Mouse (Mus musculus) heart, embryonic 16.5 days (tissue): Measurements from ENCODE around the gene Coro2a. TPM values are rescaled to one million over a fixed set of nuclear protein-coding genes. Genes with fewer than 3 reads are reported as not detected.

Source experiments
- ATAC-seq: fragments of 200-750 bp; cut with Nextera tagmentation; replicated peaks from 2 replicates; pipeline ENCODE4 v1.8.0; 2017; ENCODE audit warnings: moderate number of reproducible peaks; ENCODE audit not compliant: insufficient read depth, low FRiP score; ENCODE audit errors: extremely low read depth
- H3K27ac ChIP-seq: fragments of 300-500 bp; sonication (generic); 2 replicates; pipeline ENCODE4 v1.5.1; 2014; ENCODE audit warnings: mild to moderate bottlenecking, low read length, control low read depth, moderate library complexity
- H3K27me3 ChIP-seq: fragments of 300-500 bp; sonication (generic); 2 replicates; pipeline ENCODE4 v1.6.1; 2014; ENCODE audit warnings: low read length, mixed read lengths; ENCODE audit not compliant: control insufficient read depth, insufficient read depth
- H3K36me3 ChIP-seq: fragments of 300-500 bp; sonication (generic); 2 replicates; pipeline ENCODE4 v1.6.1; 2014; ENCODE audit not compliant: control insufficient read depth, insufficient read depth
- H3K4me1 ChIP-seq: fragments of 300-500 bp; sonication (generic); 2 replicates; pipeline ENCODE4 v1.6.1; 2014; ENCODE audit warnings: low read length, mixed read lengths; ENCODE audit not compliant: control insufficient read depth, insufficient read depth
- H3K4me2 ChIP-seq: fragments of 300-500 bp; sonication (generic); 2 replicates; pipeline ENCODE4 v1.6.1; 2014; ENCODE audit warnings: low read depth, mild to moderate bottlenecking, control low read depth, low read length
- H3K4me3 ChIP-seq: fragments of 300-500 bp; sonication (generic); 2 replicates; pipeline ENCODE4 v1.5.1; 2014; ENCODE audit warnings: mild to moderate bottlenecking, control low read depth, low read length
- H3K9ac ChIP-seq: fragments of 300-500 bp; sonication (generic); 2 replicates; pipeline ENCODE4 v1.6.1; 2014; ENCODE audit warnings: low read length, control low read depth
- H3K9me3 ChIP-seq: fragments of 300-500 bp; sonication (generic); replicated peaks from 2 replicates; pipeline ENCODE4 v1.6.1; 2016; ENCODE audit warnings: low read length; ENCODE audit not compliant: control insufficient read depth
- WGBS: fragments of 180-500 bp; shearing (Covaris S2); extraction: QIAGEN DNeasy Blood & Tissue Kit; methylation state at CpG from one replicate; pipeline ENCODE4 v1.1.7; 2014; 5-methylcytosine and 5-hydroxymethylcytosine counted together
- polyA plus RNA-seq: library from polyadenylated mRNA; unstranded; fragments of >200 nt; fragmentation: Nextera tagmentation; extraction: Ambion mirVana; gene quantifications from 2 replicates; pipeline ENCODE4 v1.2.1, GENCODE M21; 2015

Gene Coro2a
- polyA plus RNA-seq, 1 experiment from 2014 or later: 7.1 TPM

- Histone ChIP-seq H3K9ac (no peak overlapping the region), H3K36me3 (no peaks in the 10 kb centered on the region), H3K27me3 (no peaks in the 10 kb centered on the region; the same call in 1 of the 2 replicates), H3K4me1 (no peaks in the 10 kb centered on the region), H3K4me3 (no peak overlapping the region), H3K4me2 (no peak overlapping the region), H3K9me3 (no peaks in the 10 kb centered on the region), H3K27ac (no peak overlapping the region)
- no peak for ATAC-seq
- WGBS: 91% methylated on average over 14 of the region's 14 CpGs
Measured at GRCm38 (mm10) chr4:46562841-46563240, 39.2 kb downstream of the Coro2a start.

GRCm38 (mm10) chr4:46562037-46562436, 40.0 kb downstream of the Coro2a start:
- Histone ChIP-seq H3K4me2 (no peak overlapping the region), H3K4me1 (no peaks in the 10 kb centered on the region), H3K27ac (no peak overlapping the region), H3K27me3 (no peaks in the 10 kb centered on the region; the same call in 1 of the 2 replicates), H3K9me3 (no peaks in the 10 kb centered on the region), H3K36me3 (no peaks in the 10 kb centered on the region), H3K9ac (no peak overlapping the region), H3K4me3 (no peak overlapping the region)
- WGBS: 51% methylated on average over 5 of the region's 5 CpGs
- ATAC-seq: no peak

- H3K27ac ChIP-seq: no peak overlapping the region
Measured at GRCm38 (mm10) chr4:46560069-46560705, 41.8 kb downstream of the Coro2a start.

DNA sequence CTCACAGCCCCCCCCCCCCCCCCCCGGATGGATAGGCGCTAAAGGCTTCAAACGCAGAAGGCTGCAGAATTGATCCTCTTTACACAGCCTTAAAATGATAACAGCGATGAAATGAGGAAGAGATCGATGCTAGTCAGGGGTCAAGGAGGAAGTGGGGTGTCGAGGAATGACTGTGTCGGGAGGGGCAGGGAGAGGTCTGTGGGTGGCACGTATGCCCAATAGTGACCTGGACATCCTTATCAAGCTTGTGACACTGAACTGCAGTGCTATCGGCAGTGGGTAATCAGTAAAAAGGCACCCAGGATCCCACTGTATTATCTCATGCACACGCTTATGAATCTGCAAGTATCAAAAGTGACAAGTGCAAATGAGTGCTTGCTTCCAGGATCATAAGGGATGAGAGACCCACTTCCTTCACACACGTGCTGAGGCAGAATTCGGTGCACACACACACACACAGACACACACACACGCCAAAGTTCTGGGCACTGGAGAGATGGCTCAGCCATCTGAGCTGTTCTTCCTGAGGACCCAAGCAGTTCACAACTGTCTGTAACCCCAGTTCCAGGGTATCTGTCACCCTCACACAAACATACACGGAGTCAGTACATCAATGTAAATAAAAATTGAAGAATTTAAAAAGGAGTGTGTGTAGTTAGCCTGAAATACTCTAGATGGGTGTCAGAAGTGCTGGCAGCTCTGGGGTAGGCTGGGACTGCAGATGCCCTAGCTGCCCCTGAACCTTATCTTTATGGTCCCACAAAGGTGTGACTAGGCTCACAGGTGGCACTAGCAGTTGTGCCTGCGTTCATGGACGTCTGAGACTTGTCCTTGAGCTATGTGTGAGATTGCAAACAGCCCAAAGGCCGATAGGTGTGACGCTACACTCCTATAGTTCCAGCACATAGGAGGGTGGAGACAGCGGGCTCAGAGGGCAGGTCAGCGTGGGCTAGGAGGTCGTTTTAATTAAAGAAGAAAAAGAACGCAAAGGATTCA, 43.0 kb downstream of the Coro2a start:
- no peak overlapping the region for H3K9ac ChIP-seq
- no peak for ATAC-seq
- H3K36me3 ChIP-seq: no peaks in the 10 kb centered on the region
- peaks cover 1% of the 10 kb centered on the region; the same call in 1 of the 2 replicates for H3K4me1 ChIP-seq
- no peak overlapping the region for H3K4me3 ChIP-seq
- 58% methylated on average over 22 of the region's 22 CpGs for WGBS
- no peaks in the 10 kb centered on the region; the same call in 1 of the 2 replicates for H3K27me3 ChIP-seq
- no peaks in the 10 kb centered on the region for H3K9me3 ChIP-seq
- no peak overlapping the region for H3K4me2 ChIP-seq
- no peak overlapping the region for H3K27ac ChIP-seq

More at GRCm38 (mm10) chr4:46560069-46560705, 41.8 kb downstream of the Coro2a start:
- no peaks in the 10 kb centered on the region; the same call in 1 of the 2 replicates for H3K27me3 ChIP-seq
- no peak overlapping the region for H3K4me2 ChIP-seq
- no peaks in the 10 kb centered on the region for H3K36me3 ChIP-seq
- 78% methylated on average over 14 of the region's 14 CpGs for WGBS
- ATAC-seq: no peak
- H3K9ac ChIP-seq: no peak overlapping the region
- H3K9me3 ChIP-seq: no peaks in the 10 kb centered on the region
- no peak overlapping the region for H3K4me3 ChIP-seq
- H3K4me1 ChIP-seq: no peaks in the 10 kb centered on the region

DNA sequence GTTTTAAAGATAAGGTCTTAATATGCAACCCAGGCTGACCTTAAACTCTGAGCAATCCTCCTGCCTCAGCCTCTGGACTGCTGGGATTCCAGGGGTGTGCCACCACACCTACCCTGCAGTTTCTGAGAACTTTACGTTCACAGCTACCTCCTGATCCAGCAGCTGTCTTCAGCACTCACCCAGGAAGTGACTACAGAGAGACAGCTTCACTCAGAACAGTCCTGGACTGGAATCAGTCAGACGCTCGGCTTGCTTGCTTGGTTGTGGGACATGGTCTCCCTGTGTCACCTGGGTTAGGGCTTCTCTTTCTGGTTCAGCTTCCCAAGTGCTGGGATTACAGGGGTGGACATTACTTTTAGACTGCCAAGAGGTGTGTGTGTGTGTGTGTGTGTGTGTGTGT, 45.1 kb downstream of the Coro2a start:
- Histone ChIP-seq H3K36me3 (no peaks in the 10 kb centered on the region), H3K4me3 (no peak overlapping the region), H3K9me3 (0 out of 2 replicates have a peak, but pooled peaks cover 3% of the 10 kb centered on the region), H3K27ac (no peak overlapping the region), H3K27me3 (no peaks in the 10 kb centered on the region; the same call in 1 of the 2 replicates), H3K4me2 (no peak overlapping the region), H3K4me1 (peaks cover 5% of the 10 kb centered on the region; the same call in 1 of the 2 replicates), H3K9ac (no peak overlapping the region)
- no peak for ATAC-seq
- 67% methylated on average over 3 of the region's 3 CpGs for WGBS

DNA sequence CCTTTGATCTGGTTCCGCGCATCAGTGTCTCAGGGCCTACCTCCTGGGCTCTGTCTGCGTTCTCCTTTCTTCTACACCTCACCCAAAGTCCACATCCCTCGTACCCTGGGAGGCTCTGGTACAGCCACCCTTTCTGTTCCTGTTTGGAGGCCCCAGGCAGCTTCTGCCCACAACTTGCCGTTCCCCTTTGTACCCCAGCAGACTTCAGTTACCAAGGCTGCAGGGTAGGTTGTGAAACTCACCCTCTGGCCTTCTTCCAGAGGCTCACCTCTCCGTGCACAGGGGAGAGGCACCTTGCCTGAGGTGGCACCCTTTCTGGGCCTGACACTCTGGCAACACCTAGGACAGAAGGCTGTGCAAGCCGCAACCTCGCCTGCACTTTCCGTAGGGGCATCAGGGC, 46.2 kb downstream of the Coro2a start:
- no peak for ATAC-seq
- H3K4me3 ChIP-seq: no peak overlapping the region
- no peak overlapping the region for H3K9ac ChIP-seq
- peaks cover 5% of the 10 kb centered on the region; the same call in 1 of the 2 replicates for H3K4me1 ChIP-seq
- H3K4me2 ChIP-seq: no peak overlapping the region
- H3K27ac ChIP-seq: no peak overlapping the region
- WGBS: 78% methylated on average over 9 of the region's 9 CpGs
- H3K9me3 ChIP-seq: 0 out of 2 replicates have a peak, but pooled peaks cover 3% of the 10 kb centered on the region
- H3K27me3 ChIP-seq: no peaks in the 10 kb centered on the region; the same call in 1 of the 2 replicates
- H3K36me3 ChIP-seq: no peaks in the 10 kb centered on the region

GRCm38 (mm10) chr4:46554295-46555069, 47.5 kb downstream of the Coro2a start:
- H3K27ac ChIP-seq: no peak overlapping the region
- H3K36me3 ChIP-seq: no peaks in the 10 kb centered on the region
- no peaks in the 10 kb centered on the region for H3K27me3 ChIP-seq
- H3K4me3 ChIP-seq: no peak overlapping the region
- H3K4me1 ChIP-seq: peaks cover 7% of the 10 kb centered on the region; the same call in 1 of the 2 replicates
- 78% methylated on average over 10 of the region's 10 CpGs for WGBS
- no peak overlapping the region for H3K9ac ChIP-seq
- no peak overlapping the region for H3K4me2 ChIP-seq
- 0 out of 2 replicates have a peak, but pooled peaks cover 3% of the 10 kb centered on the region for H3K9me3 ChIP-seq
- ATAC-seq: no peak

- WGBS: 13% methylated on average over 1 of the region's 1 CpGs
- H3K4me1 ChIP-seq: peaks cover 7% of the 10 kb centered on the region; the same call in 1 of the 2 replicates
- H3K4me3 ChIP-seq: no peak overlapping the region
- no peak overlapping the region for H3K9ac ChIP-seq
- H3K27ac ChIP-seq: no peak overlapping the region
- no peaks in the 10 kb centered on the region for H3K36me3 ChIP-seq
- no peak for ATAC-seq
- 0 out of 2 replicates have a peak, but pooled peaks cover 3% of the 10 kb centered on the region for H3K9me3 ChIP-seq
- H3K4me2 ChIP-seq: no peak overlapping the region
- H3K27me3 ChIP-seq: no peaks in the 10 kb centered on the region
Measured at GRCm38 (mm10) chr4:46553864-46554263, 48.1 kb downstream of the Coro2a start.
